Mouse (Mus musculus): Measurements from ENCODE around the gene Hoxd3. TPM values are rescaled to one million over a fixed set of nuclear protein-coding genes. Genes with fewer than 3 reads are reported as not detected.

The Hoxd3 gene
- polyA plus RNA-seq, 1 experiment from 2014 or later = 3.2 TPM

GRCm38 (mm10) chr2:74686988-74687697, 24.6 kb upstream of the Hoxd3 start:
- no peak overlapping the region for H3K4me2 ChIP-seq (replicated peaks; ENCODE audit: low read depth)

GRCm38 (mm10) chr2:74687698-74688555, 23.8 kb upstream of the Hoxd3 start:
- Histone ChIP-seq H3K4me3 (ENCODE audit: low read depth, low read length) (no peak overlapping the region), H3K36me3 (ENCODE audit: control insufficient read depth, insufficient read depth) (no peaks in the 10 kb centered on the region), H3K9ac (ENCODE audit: low read depth, low read length) (no peak overlapping the region), H3K4me2 (replicated peaks; ENCODE audit: low read depth) (no peak overlapping the region), H3K27me3 (replicated peaks; ENCODE audit: control insufficient read depth, insufficient read depth, low read length) (peaks cover 97% of the 10 kb centered on the region), H3K9me3 (ENCODE audit: control insufficient read depth) (no peaks in the 10 kb centered on the region), H3K27ac (ENCODE audit: low read depth, low read length) (no peak overlapping the region), H3K4me1 (replicated peaks; ENCODE audit: control insufficient read depth, insufficient read depth, low read length) (no peaks in the 10 kb centered on the region)
- TF ChIP-seq CTCF (IDR thresholded peaks at IDR 0.05; ENCODE audit: low read depth) = no peak
- 3% methylated on average over 31 of the region's 31 CpGs for WGBS
- no peak for ATAC-seq

More at GRCm38 (mm10) chr2:74686988-74687697, 24.6 kb upstream of the Hoxd3 start:
- H3K9me3 ChIP-seq (ENCODE audit: control insufficient read depth) = no peaks in the 10 kb centered on the region
- no peaks in the 10 kb centered on the region for H3K36me3 ChIP-seq (ENCODE audit: control insufficient read depth, insufficient read depth)
- WGBS = 2% methylated on average over 27 of the region's 27 CpGs
- no peak for ATAC-seq
- no peak overlapping the region for H3K27ac ChIP-seq (ENCODE audit: low read depth, low read length)
- H3K4me3 ChIP-seq (ENCODE audit: low read depth, low read length) = 0 out of 2 replicates have a peak overlapping the region, but pooled peaks have one; percentile 9
- TF ChIP-seq CTCF (IDR thresholded peaks at IDR 0.05; ENCODE audit: low read depth) = no peak
- H3K9ac ChIP-seq (ENCODE audit: low read depth, low read length) = no peak overlapping the region
- H3K4me1 ChIP-seq (replicated peaks; ENCODE audit: control insufficient read depth, insufficient read depth, low read length) = no peaks in the 10 kb centered on the region
- peaks cover 97% of the 10 kb centered on the region for H3K27me3 ChIP-seq (replicated peaks; ENCODE audit: control insufficient read depth, insufficient read depth, low read length)

GRCm38 (mm10) chr2:74688795-74689573, 22.7 kb upstream of the Hoxd3 start:
- H3K4me1 ChIP-seq (replicated peaks; ENCODE audit: control insufficient read depth, insufficient read depth, low read length) = no peaks in the 10 kb centered on the region
- TF ChIP-seq CTCF (IDR thresholded peaks at IDR 0.05; ENCODE audit: low read depth) = no peak
- peaks cover 97% of the 10 kb centered on the region for H3K27me3 ChIP-seq (replicated peaks; ENCODE audit: control insufficient read depth, insufficient read depth, low read length)
- WGBS = 5% methylated on average over 12 of the region's 12 CpGs
- H3K9ac ChIP-seq (ENCODE audit: low read depth, low read length) = no peak overlapping the region
- H3K9me3 ChIP-seq (ENCODE audit: control insufficient read depth) = no peaks in the 10 kb centered on the region
- H3K27ac ChIP-seq (ENCODE audit: low read depth, low read length) = no peak overlapping the region
- no peak for ATAC-seq
- 0 out of 2 replicates have a peak overlapping the region, but pooled peaks have one; percentile 1 for H3K4me3 ChIP-seq (ENCODE audit: low read depth, low read length)
- no peaks in the 10 kb centered on the region for H3K36me3 ChIP-seq (ENCODE audit: control insufficient read depth, insufficient read depth)
- no peak overlapping the region for H3K4me2 ChIP-seq (replicated peaks; ENCODE audit: low read depth)

GRCm38 (mm10) chr2:74689574-74690337, 22.0 kb upstream of the Hoxd3 start:
- 0 out of 2 replicates have a peak overlapping the region, but pooled peaks have one; percentile 1 for H3K4me3 ChIP-seq (ENCODE audit: low read depth, low read length)
- H3K27me3 ChIP-seq (replicated peaks; ENCODE audit: control insufficient read depth, insufficient read depth, low read length) = peaks cover 97% of the 10 kb centered on the region
- H3K4me2 ChIP-seq (replicated peaks; ENCODE audit: low read depth) = no peak overlapping the region; the same call in 1 of the 2 replicates
- no peak for TF ChIP-seq CTCF (IDR thresholded peaks at IDR 0.05; ENCODE audit: low read depth)
- H3K9me3 ChIP-seq (ENCODE audit: control insufficient read depth) = no peaks in the 10 kb centered on the region
- ATAC-seq = no peak
- no peak overlapping the region for H3K27ac ChIP-seq (ENCODE audit: low read depth, low read length)
- H3K36me3 ChIP-seq (ENCODE audit: control insufficient read depth, insufficient read depth) = no peaks in the 10 kb centered on the region
- no peak overlapping the region for H3K9ac ChIP-seq (ENCODE audit: low read depth, low read length)
- H3K4me1 ChIP-seq (replicated peaks; ENCODE audit: control insufficient read depth, insufficient read depth, low read length) = no peaks in the 10 kb centered on the region
- WGBS = 2% methylated on average over 24 of the region's 24 CpGs

- no peak overlapping the region for H3K27ac ChIP-seq (ENCODE audit: low read depth, low read length)
- no peak for TF ChIP-seq CTCF (IDR thresholded peaks at IDR 0.05; ENCODE audit: low read depth)
- no peak for ATAC-seq
- no peaks in the 10 kb centered on the region for H3K36me3 ChIP-seq (ENCODE audit: control insufficient read depth, insufficient read depth)
- no peaks in the 10 kb centered on the region for H3K4me1 ChIP-seq (replicated peaks; ENCODE audit: control insufficient read depth, insufficient read depth, low read length)
- H3K27me3 ChIP-seq (replicated peaks; ENCODE audit: control insufficient read depth, insufficient read depth, low read length) = peaks cover 97% of the 10 kb centered on the region
- no peaks in the 10 kb centered on the region for H3K9me3 ChIP-seq (ENCODE audit: control insufficient read depth)
- WGBS = 9% methylated on average over 8 of the region's 8 CpGs
- no peak overlapping the region for H3K9ac ChIP-seq (ENCODE audit: low read depth, low read length)
- no peak overlapping the region for H3K4me2 ChIP-seq (replicated peaks; ENCODE audit: low read depth)
- H3K4me3 ChIP-seq (ENCODE audit: low read depth, low read length) = no peak overlapping the region
These were observed 21.4 kb upstream of the Hoxd3 start for GRCm38 (mm10) chr2:74690338-74690716.
